Mouse (Mus musculus) monocyte, adult 59 days (primary cell): Measurements from ENCODE around the gene Fam83g. TPM values are rescaled to one million over a fixed set of nuclear protein-coding genes. Genes with fewer than 3 reads are reported as not detected.

ENCODE experiments used
- total RNA-seq, 2 experiments: library from RNA; stranded (reverse); gene quantifications; one replicate each; pipeline ENCODE4 v1.2.4; 2023

The Fam83g gene
- total RNA-seq: under 1 TPM in 1 of 2 experiments, not detected in 1; 0.10 TPM

GRCm38 (mm10) chr11:61683907-61684731, at the start of gene Fam83g:
Gene Fam83g, plus strand, starts transcription at chr11:61684091.

GRCm38 (mm10) chr11:61652686-61653447, 31.0 kb upstream of the Fam83g start, which contains the start of gene Grap:
Gene Grap, plus strand, starts transcription at chr11:61653265.

GRCm38 (mm10) chr11:61720636-61721035, 36.7 kb downstream of the Fam83g start, which contains the start of gene Slc5a10:
Gene Slc5a10, minus strand, starts transcription at chr11:61720826.

Other genes starting within 250 kb of the Fam83g start
- not detected for gene Rnf112, start 230.0 kb upstream of the Fam83g start, total RNA-seq
- not detected for gene Mfap4, start 198.7 kb upstream of the Fam83g start, total RNA-seq
- gene Mapk7, start 189.7 kb upstream of the Fam83g start, total RNA-seq: 10 to 100 TPM; 58.4 to 60.5 TPM
- gene B9d1, start 178.9 kb upstream of the Fam83g start, total RNA-seq: not detected
- 1 to 10 TPM; 4.7 to 5.3 TPM for gene Epn2, start 104.4 kb upstream of the Fam83g start, total RNA-seq
- 1 to 10 TPM; 2.8 to 4.5 TPM for gene Grap, start 30.8 kb upstream of the Fam83g start, total RNA-seq
- gene Slc5a10, start 36.7 kb downstream of the Fam83g start, total RNA-seq: not detected
- gene Prpsap2, start 78.0 kb downstream of the Fam83g start, total RNA-seq: 10 to 100 TPM; 47.2 to 51.2 TPM
- 10 to 100 TPM; 34.8 to 35.5 TPM for gene Ulk2, start 171.0 kb downstream of the Fam83g start, total RNA-seq
- gene Akap10, start 246.2 kb downstream of the Fam83g start, total RNA-seq: 10 to 100 TPM; 59.9 to 79.8 TPM